Mouse (Mus musculus) kidney, embryonic 16.5 days (tissue): ENCODE data around the gene Nipbl. TPM values are rescaled to one million over a fixed set of nuclear protein-coding genes. Genes with fewer than 3 reads are reported as not detected.
"Not testable (repeated sequence)": the region's sequence is repeated elsewhere in the genome, so short reads cannot be mapped to it uniquely, and the experiment has no call there.

Source experiments
- ATAC-seq: fragments of 200-750 bp; cut with Nextera tagmentation; 2 replicates; pipeline ENCODE4 v1.8.0; 2017; ENCODE audit warnings: moderate TSS enrichment; ENCODE audit not compliant: low FRiP score, low TSS enrichment
- H3K27ac ChIP-seq: fragments of 300-500 bp; sonication (generic); 2 replicates; pipeline ENCODE4 v1.5.1; 2014; ENCODE audit warnings: low read length
- H3K27me3 ChIP-seq: fragments of 300-500 bp; sonication (generic); 2 replicates; pipeline ENCODE4 v1.6.1; 2014; ENCODE audit warnings: low read length, control low read depth, mixed read lengths; ENCODE audit not compliant: insufficient read depth
- H3K36me3 ChIP-seq: fragments of 300-500 bp; sonication (generic); 2 replicates; pipeline ENCODE4 v1.6.1; 2014; ENCODE audit warnings: low read length, control low read depth, mixed read lengths; ENCODE audit not compliant: insufficient read depth
- H3K4me1 ChIP-seq: fragments of 300-500 bp; sonication (generic); 2 replicates; pipeline ENCODE4 v1.6.1; 2014; ENCODE audit warnings: low read length, control low read depth, mixed read lengths; ENCODE audit not compliant: insufficient read depth
- H3K4me2 ChIP-seq: fragments of 300-500 bp; sonication (generic); replicated peaks from 2 replicates; pipeline ENCODE4 v1.6.1; 2014; ENCODE audit warnings: low read depth, low read length
- H3K4me3 ChIP-seq: fragments of 300-500 bp; sonication (generic); 2 replicates; pipeline ENCODE4 v1.5.1; 2014; ENCODE audit warnings: mild to moderate bottlenecking, low read length
- H3K9ac ChIP-seq: fragments of 300-500 bp; sonication (generic); replicated peaks from 2 replicates; pipeline ENCODE4 v1.6.1; 2014; ENCODE audit warnings: low read length
- H3K9me3 ChIP-seq: fragments of 300-500 bp; sonication (generic); 2 replicates; pipeline ENCODE4 v1.6.1; 2016; ENCODE audit warnings: low read length, control low read depth
- WGBS: fragments of 180-500 bp; shearing (Covaris S2); extraction: QIAGEN DNeasy Blood & Tissue Kit; methylation state at CpG from one replicate; pipeline ENCODE4 v1.1.7; 2014; 5-methylcytosine and 5-hydroxymethylcytosine counted together
- polyA plus RNA-seq: library from polyadenylated mRNA; unstranded; fragments of >200 nt; fragmentation: Nextera tagmentation; extraction: Ambion mirVana; gene quantifications from 2 replicates; pipeline ENCODE4 v1.2.1, GENCODE M21; 2015

Nipbl gene
- 17.5 and 18.9 TPM in 2 replicates for polyA plus RNA-seq

GRCm38 (mm10) chr15:8443926-8444889, at the start of gene Nipbl:
Gene Nipbl, minus strand, starts transcription at chr15:8444463.
- Histone ChIP-seq H3K27ac (peak within 1 kb of the TSS; percentile 100), H3K4me3 (peak within 1 kb of the TSS; percentile 97), H3K36me3 (no peaks in the 10 kb centered on the region), H3K4me2 (peak within 1 kb of the TSS; percentile 97), H3K9me3 (no peaks in the 10 kb centered on the region), H3K9ac (peak within 1 kb of the TSS; percentile 99), H3K27me3 (no peaks in the 10 kb centered on the region), H3K4me1 (peaks cover 14% of the 10 kb centered on the region)
- under 1% methylated on average over 61 of the region's 102 CpGs for WGBS
- peak; percentile 89 for ATAC-seq

- H3K4me2 ChIP-seq: no peak overlapping the region
- no peak overlapping the region for H3K9ac ChIP-seq
- H3K4me1 ChIP-seq: no peaks in the 10 kb centered on the region
- no peak for ATAC-seq
- H3K9me3 ChIP-seq: no peaks in the 10 kb centered on the region
- no peaks in the 10 kb centered on the region for H3K27me3 ChIP-seq
- H3K4me3 ChIP-seq: no peak overlapping the region
- no peak overlapping the region for H3K27ac ChIP-seq
- no peaks in the 10 kb centered on the region for H3K36me3 ChIP-seq
- 87% methylated on average over 6 of the region's 6 CpGs for WGBS
Measured at GRCm38 (mm10) chr15:8485261-8485660, 41.0 kb upstream of the Nipbl start.

GRCm38 (mm10) chr15:8469006-8469575, 24.8 kb upstream of the Nipbl start:
- ATAC-seq: no peak
- WGBS: 63% methylated on average over 4 of the region's 4 CpGs
- no peaks in the 10 kb centered on the region for H3K36me3 ChIP-seq
- no peak overlapping the region for H3K4me3 ChIP-seq
- H3K9me3 ChIP-seq: no peaks in the 10 kb centered on the region
- H3K4me2 ChIP-seq: no peak overlapping the region
- no peak overlapping the region for H3K27ac ChIP-seq
- no peaks in the 10 kb centered on the region for H3K27me3 ChIP-seq
- no peaks in the 10 kb centered on the region for H3K4me1 ChIP-seq
- H3K9ac ChIP-seq: no peak overlapping the region

GRCm38 (mm10) chr15:8463521-8463920, 19.3 kb upstream of the Nipbl start:
- H3K9me3 ChIP-seq: no peaks in the 10 kb centered on the region
- ATAC-seq: no peak
- no peak overlapping the region for H3K4me3 ChIP-seq
- H3K9ac ChIP-seq: no peak overlapping the region
- no peaks in the 10 kb centered on the region for H3K4me1 ChIP-seq
- no peak overlapping the region for H3K27ac ChIP-seq
- 92% methylated on average over 1 of the region's 1 CpGs for WGBS
- H3K36me3 ChIP-seq: no peaks in the 10 kb centered on the region
- no peaks in the 10 kb centered on the region for H3K27me3 ChIP-seq
- no peak overlapping the region for H3K4me2 ChIP-seq

GRCm38 (mm10) chr15:8462780-8463179, 18.5 kb upstream of the Nipbl start:
- Histone ChIP-seq H3K27me3 (no peaks in the 10 kb centered on the region), H3K4me3 (no peak overlapping the region), H3K9ac (no peak overlapping the region), H3K27ac (no peak overlapping the region), H3K9me3 (no peaks in the 10 kb centered on the region), H3K36me3 (no peaks in the 10 kb centered on the region), H3K4me1 (no peaks in the 10 kb centered on the region), H3K4me2 (no peak overlapping the region)
- 92% methylated on average over 4 of the region's 4 CpGs for WGBS
- ATAC-seq: no peak

GRCm38 (mm10) chr15:8460871-8461270, 16.6 kb upstream of the Nipbl start:
- WGBS: 75% methylated on average over 2 of the region's 2 CpGs

GRCm38 (mm10) chr15:8459979-8460378, 15.7 kb upstream of the Nipbl start:
- 84% methylated on average over 2 of the region's 2 CpGs for WGBS
- H3K4me2 ChIP-seq: no peak overlapping the region
- H3K27me3 ChIP-seq: no peaks in the 10 kb centered on the region
- H3K4me1 ChIP-seq: no peaks in the 10 kb centered on the region
- H3K27ac ChIP-seq: no peak overlapping the region
- no peak for ATAC-seq
- no peak overlapping the region for H3K9ac ChIP-seq
- H3K36me3 ChIP-seq: no peaks in the 10 kb centered on the region
- no peaks in the 10 kb centered on the region for H3K9me3 ChIP-seq
- H3K4me3 ChIP-seq: no peak overlapping the region

More at GRCm38 (mm10) chr15:8460871-8461270, 16.6 kb upstream of the Nipbl start:
- Histone ChIP-seq H3K9ac (no peak overlapping the region), H3K27ac (no peak overlapping the region), H3K4me1 (no peaks in the 10 kb centered on the region), H3K27me3 (no peaks in the 10 kb centered on the region), H3K4me2 (no peak overlapping the region), H3K4me3 (no peak overlapping the region), H3K9me3 (no peaks in the 10 kb centered on the region), H3K36me3 (no peaks in the 10 kb centered on the region)
- no peak for ATAC-seq

GRCm38 (mm10) chr15:8456223-8456622, 12.0 kb upstream of the Nipbl start:
- ATAC-seq, H3K27me3 ChIP-seq, H3K4me3 ChIP-seq, H3K9me3 ChIP-seq, H3K9ac ChIP-seq, H3K4me1 ChIP-seq, H3K36me3 ChIP-seq, H3K27ac ChIP-seq, H3K4me2 ChIP-seq: not testable (repeated sequence)
- 78% methylated on average over 2 of the region's 2 CpGs for WGBS

- Histone ChIP-seq H3K27ac (no peak overlapping the region), H3K4me2 (no peak overlapping the region), H3K27me3 (no peaks in the 10 kb centered on the region), H3K9ac (no peak overlapping the region), H3K9me3 (no peaks in the 10 kb centered on the region), H3K4me3 (no peak overlapping the region), H3K36me3 (no peaks in the 10 kb centered on the region), H3K4me1 (no peaks in the 10 kb centered on the region)
- 87% methylated on average over 2 of the region's 2 CpGs for WGBS
- ATAC-seq: no peak
Measured at GRCm38 (mm10) chr15:8455486-8455885, 11.2 kb upstream of the Nipbl start.

- no peak overlapping the region for H3K4me2 ChIP-seq
- peak; percentile 62; the same call in 1 of the 2 replicates for ATAC-seq
- no peak overlapping the region for H3K4me3 ChIP-seq
- no peaks in the 10 kb centered on the region for H3K27me3 ChIP-seq
- H3K4me1 ChIP-seq: peaks cover 12% of the 10 kb centered on the region
- 46% methylated on average over 3 of the region's 3 CpGs for WGBS
- no peak overlapping the region for H3K9ac ChIP-seq
- no peak overlapping the region for H3K27ac ChIP-seq
- no peaks in the 10 kb centered on the region for H3K9me3 ChIP-seq
- no peaks in the 10 kb centered on the region for H3K36me3 ChIP-seq
Measured at GRCm38 (mm10) chr15:8451071-8451470, 6.8 kb upstream of the Nipbl start.
